Mouse (Mus musculus) limb, embryonic 14.5 days (tissue): ENCODE measurements around the gene Tmem255b. TPM values are rescaled to one million over a fixed set of nuclear protein-coding genes. Genes with fewer than 3 reads are reported as not detected.

Source experiments
- ATAC-seq: fragments of 200-750 bp; cut with Nextera tagmentation; 2 replicates; pipeline ENCODE4 v1.8.0; 2017; ENCODE audit warnings: low read depth, moderate number of reproducible peaks, moderate TSS enrichment; ENCODE audit not compliant: low FRiP score
- DNase-seq: peaks from one replicate; pipeline ENCODE4 v3.0.0-alpha.2; 2015; ENCODE audit warnings: low spot score
- H3K27ac ChIP-seq: fragments of 300-500 bp; sonication (generic); replicated peaks from 2 replicates; pipeline ENCODE4 v1.5.1; 2014; ENCODE audit warnings: low read depth, mild to moderate bottlenecking, low read length, moderate library complexity, mixed read lengths
- H3K27me3 ChIP-seq: fragments of 300-500 bp; sonication (generic); 2 replicates; pipeline ENCODE4 v1.6.1; 2014; ENCODE audit warnings: low read length, mixed read lengths; ENCODE audit not compliant: control insufficient read depth, insufficient read depth
- H3K36me3 ChIP-seq: fragments of 300-500 bp; sonication (generic); 2 replicates; pipeline ENCODE4 v1.6.1; 2014; ENCODE audit warnings: mild to moderate bottlenecking, low read length, moderate library complexity, mixed read lengths; ENCODE audit not compliant: control insufficient read depth, insufficient read depth
- H3K4me1 ChIP-seq: fragments of 300-500 bp; sonication (generic); 2 replicates; pipeline ENCODE4 v1.6.1; 2014; ENCODE audit warnings: antibody characterized with exemption, low read length, mixed read lengths; ENCODE audit not compliant: control insufficient read depth, insufficient read depth
- H3K4me2 ChIP-seq: fragments of 300-500 bp; sonication (generic); replicated peaks from 2 replicates; pipeline ENCODE4 v1.6.1; 2014; ENCODE audit warnings: low read depth, mild to moderate bottlenecking, low read length, moderate library complexity; ENCODE audit not compliant: severe bottlenecking
- H3K4me3 ChIP-seq: fragments of 300-500 bp; sonication (generic); replicated peaks from 2 replicates; pipeline ENCODE4 v1.5.1; 2014; ENCODE audit warnings: low read length
- H3K9ac ChIP-seq: fragments of 300-500 bp; sonication (generic); 2 replicates; pipeline ENCODE4 v1.6.1; 2014; ENCODE audit warnings: mild to moderate bottlenecking, low read depth, low read length, moderate library complexity; ENCODE audit not compliant: severe bottlenecking
- H3K9me3 ChIP-seq: fragments of 300-500 bp; sonication (generic); 2 replicates; pipeline ENCODE4 v1.6.1; 2016; ENCODE audit warnings: low read length; ENCODE audit not compliant: control insufficient read depth
- POLR2A ChIP-seq: fragments of 200-500 bp; IDR thresholded peaks from 2 replicates; pipeline ENCODE4 v1.8.0; 2012; ENCODE audit warnings: inconsistent platforms, mild to moderate bottlenecking, moderate library complexity, borderline replicate concordance; ENCODE audit not compliant: insufficient read depth, insufficient read length; ENCODE audit errors: extremely low read depth
- WGBS: fragments of 180-500 bp; shearing (Covaris S2); extraction: QIAGEN DNeasy Blood & Tissue Kit; methylation state at CpG from one replicate; pipeline ENCODE4 v1.1.7; 2014; 5-methylcytosine and 5-hydroxymethylcytosine counted together
- polyA plus RNA-seq, 2 experiments: library from polyadenylated mRNA; depleted of rRNA in 1 of 2; stranded (reverse) in 1 of 2; unstranded in 1 of 2; fragments of >200 nt; fragmentation: Nextera tagmentation in 1 of 2; extraction: Ambion mirVana in 1 of 2; gene quantifications; 2 replicates each; pipeline versions ENCODE4 v1.2.1 to v1.2.3; 2012 to 2014

Tmem255b gene
- polyA plus RNA-seq, 2 experiments, result 0.70 to 0.74 TPM

DNA sequence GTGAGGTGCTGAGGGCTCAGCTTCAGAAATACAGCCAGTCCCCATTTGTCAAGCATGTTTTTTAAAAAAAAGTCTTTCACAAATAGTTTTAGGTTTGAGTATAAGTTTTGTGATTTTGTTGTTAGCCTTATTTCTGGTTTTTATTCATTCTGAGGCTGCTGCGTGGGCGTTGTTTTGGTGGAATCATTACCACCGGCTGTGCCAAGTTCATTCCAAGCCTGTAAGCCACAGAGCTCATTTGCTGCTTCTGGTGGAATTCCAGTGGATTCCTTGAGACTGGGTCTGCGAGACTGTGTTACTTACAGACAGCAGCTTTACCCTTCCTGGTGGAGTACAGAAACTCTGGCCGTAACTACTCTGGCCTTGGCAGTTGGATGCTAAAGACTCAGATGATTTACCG lies 11.5 kb downstream of the Tmem255b start:
- H3K4me3 ChIP-seq, result no peak overlapping the region
- H3K36me3 ChIP-seq, result no peaks in the 10 kb centered on the region
- H3K9ac ChIP-seq, result no peak overlapping the region
- no peak for TF ChIP-seq POLR2A
- DNase-seq (no peak), ATAC-seq (no peak)
- no peak overlapping the region for H3K27ac ChIP-seq
- no peaks in the 10 kb centered on the region for H3K27me3 ChIP-seq
- H3K4me2 ChIP-seq, result no peak overlapping the region
- H3K9me3 ChIP-seq, result no peaks in the 10 kb centered on the region
- WGBS, result 75% methylated on average over 6 of the region's 6 CpGs
- H3K4me1 ChIP-seq, result no peaks in the 10 kb centered on the region

GRCm38 (mm10) chr8:13448145-13448544 lies 13.2 kb downstream of the Tmem255b start:
- ATAC-seq (no peak), DNase-seq (peak; percentile 48)
- no peaks in the 10 kb centered on the region for H3K27me3 ChIP-seq

GRCm38 (mm10) chr8:13451747-13452277 lies 16.8 kb downstream of the Tmem255b start:
- Histone ChIP-seq H3K4me1 (no peaks in the 10 kb centered on the region), H3K36me3 (no peaks in the 10 kb centered on the region), H3K27me3 (no peaks in the 10 kb centered on the region), H3K4me3 (no peak overlapping the region), H3K9me3 (no peaks in the 10 kb centered on the region), H3K9ac (no peak overlapping the region), H3K4me2 (no peak overlapping the region), H3K27ac (no peak overlapping the region)
- no peak for TF ChIP-seq POLR2A
- no peak for DNase-seq
- WGBS, result 72% methylated on average over 6 of the region's 6 CpGs
- no peak for ATAC-seq

More at GRCm38 (mm10) chr8:13448145-13448544, 13.2 kb downstream of the Tmem255b start:
- Histone ChIP-seq H3K36me3 (no peaks in the 10 kb centered on the region), H3K4me1 (no peaks in the 10 kb centered on the region), H3K9ac (no peak overlapping the region), H3K27ac (no peak overlapping the region), H3K4me3 (no peak overlapping the region), H3K9me3 (no peaks in the 10 kb centered on the region), H3K4me2 (no peak overlapping the region)
- no peak for TF ChIP-seq POLR2A
- WGBS, result 56% methylated on average over 4 of the region's 4 CpGs

- no peak for ATAC-seq
- DNase-seq, result no peak
- no peak for TF ChIP-seq POLR2A
Observed at GRCm38 (mm10) chr8:13454341-13455113, 19.5 kb downstream of the Tmem255b start.

GRCm38 (mm10) chr8:13455295-13455694 lies 20.3 kb downstream of the Tmem255b start:
- TF ChIP-seq POLR2A, result no peak
- DNase-seq (peak; percentile 62), ATAC-seq (peak; percentile 65; the same call in 1 of the 2 replicates)
- Histone ChIP-seq H3K27ac (no peak overlapping the region), H3K9me3 (no peaks in the 10 kb centered on the region), H3K27me3 (no peaks in the 10 kb centered on the region), H3K4me3 (no peak overlapping the region), H3K4me1 (no peaks in the 10 kb centered on the region), H3K4me2 (no peak overlapping the region), H3K9ac (no peak overlapping the region), H3K36me3 (no peaks in the 10 kb centered on the region)
- WGBS, result 28% methylated on average over 2 of the region's 2 CpGs

More at GRCm38 (mm10) chr8:13454341-13455113, 19.5 kb downstream of the Tmem255b start:
- Histone ChIP-seq H3K9me3 (no peaks in the 10 kb centered on the region), H3K27me3 (no peaks in the 10 kb centered on the region), H3K4me1 (no peaks in the 10 kb centered on the region), H3K36me3 (no peaks in the 10 kb centered on the region), H3K4me3 (no peak overlapping the region), H3K27ac (no peak overlapping the region), H3K9ac (no peak overlapping the region), H3K4me2 (no peak overlapping the region)
- WGBS, result 70% methylated on average over 8 of the region's 8 CpGs
